Comparison of ENCODE assay signal across 24 mouse cellular contexts in the genomic region with DNA sequence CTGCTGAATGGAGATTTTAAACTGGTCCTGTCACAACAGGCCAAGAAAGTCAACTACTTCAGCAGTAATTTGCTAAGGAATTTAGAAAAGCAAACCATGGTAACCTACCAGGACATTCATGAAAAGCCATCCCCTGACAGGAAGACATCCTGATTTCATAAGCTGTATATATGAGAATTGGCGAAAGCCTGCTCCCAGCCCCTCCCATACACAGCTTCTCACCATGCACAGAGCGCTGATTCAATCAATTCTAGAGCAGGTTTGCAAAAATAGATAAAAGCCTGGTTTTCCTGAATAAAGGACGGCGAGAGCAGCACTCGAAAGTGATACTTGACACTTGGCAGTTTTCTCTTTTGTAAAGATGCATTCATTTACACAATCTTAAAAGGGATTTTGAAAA. TPM values are rescaled to one million over a fixed set of nuclear protein-coding genes. Genes with fewer than 3 reads are reported as not detected.
DNase-seq lines count a peak whose midpoint lies in the region; ATAC-seq and TF ChIP-seq lines count a peak whose summit lies in the region.
"Had no signal": no experiment of that assay in that cellular context is flagged by ENCODE, and none has a peak within 500 bp of the region (broad histone marks: within the 10 kb centered on the region; RNA-seq: fewer than 3 reads in every experiment).

No protein-coding gene starts in this region.

- no peaks in the 10 kb centered on the region for H3K27me3 ChIP-seq in forebrain, embryonic 14.5 days (replicated peaks; ENCODE audit: control insufficient read depth, insufficient read depth, low read length)
- no peaks in the 10 kb centered on the region for H3K27me3 ChIP-seq in forebrain, embryonic 11.5 days (ENCODE audit: control insufficient read depth, insufficient read depth, low read length)
- H3K27me3 ChIP-seq: CH12.LX; embryonic facial prominence, embryonic 15.5 days; heart, embryonic 13.5 days; hindbrain, embryonic 12.5 days; Patski had no signal

- no peaks in the 10 kb centered on the region for H3K4me1 ChIP-seq in forebrain, embryonic 14.5 days (ENCODE audit: control insufficient read depth, insufficient read depth, low read length)
- no peaks in the 10 kb centered on the region for H3K4me1 ChIP-seq in forebrain, embryonic 11.5 days (replicated peaks; ENCODE audit: control insufficient read depth, insufficient read depth, low read length)
- H3K4me1 ChIP-seq: embryonic facial prominence, embryonic 15.5 days; heart, embryonic 13.5 days; hindbrain, embryonic 12.5 days had no signal

- WGBS in forebrain, embryonic 14.5 days: 39% methylated on average over 5 of the region's 5 CpGs
- 58% methylated on average over 5 of the region's 5 CpGs for WGBS in forebrain, embryonic 11.5 days

- TF ChIP-seq CTCF in layer of hippocampus, adult 2 months (conservative IDR thresholded peaks at IDR 0.05): no peak
- TF ChIP-seq CTCF in brain, embryonic 14.5 days (IDR thresholded peaks at IDR 0.05; ENCODE audit: borderline replicate concordance, extremely low read depth, insufficient read depth, insufficient read length): no peak

- no peak overlapping the region for H3K4me2 ChIP-seq in forebrain, embryonic 14.5 days (ENCODE audit: low read length)
- no peak overlapping the region for H3K4me2 ChIP-seq in forebrain, embryonic 11.5 days (ENCODE audit: low read depth, low read length, severe bottlenecking)
- H3K4me2 ChIP-seq: embryonic facial prominence, embryonic 15.5 days; heart, embryonic 13.5 days; hindbrain, embryonic 12.5 days had no signal

- no peak overlapping the region for H3K4me3 ChIP-seq in forebrain, embryonic 14.5 days (ENCODE audit: low read depth, low read length)
- H3K4me3 ChIP-seq in forebrain, embryonic 11.5 days (ENCODE audit: low read depth, low read length): no peak overlapping the region
- H3K4me3 ChIP-seq in layer of hippocampus, adult 2 months: no peak overlapping the region
- H3K4me3 ChIP-seq: embryonic facial prominence, embryonic 15.5 days; erythroblast, embryonic 14.5 days; heart, embryonic 13.5 days; hindbrain, embryonic 12.5 days had no signal

- no peak overlapping the region for H3K27ac ChIP-seq in forebrain, embryonic 14.5 days (ENCODE audit: low read depth, low read length)
- no peak overlapping the region for H3K27ac ChIP-seq in forebrain, embryonic 11.5 days (ENCODE audit: low read depth, low read length)
- peak overlapping the region; percentile 18; the same call in 1 of the 2 replicates for H3K27ac ChIP-seq in layer of hippocampus, adult 2 months
- H3K27ac ChIP-seq: embryonic facial prominence, embryonic 15.5 days; heart, embryonic 13.5 days; hindbrain, embryonic 12.5 days had no signal

- no peak for TF ChIP-seq POLR2A in brain, embryonic 14.5 days (IDR thresholded peaks at IDR 0.05; ENCODE audit: borderline replicate concordance, extremely low read depth, insufficient read depth, insufficient read length, poor library complexity, severe bottlenecking)

- no peaks in the 10 kb centered on the region for H3K36me3 ChIP-seq in forebrain, embryonic 14.5 days (ENCODE audit: control insufficient read depth, insufficient read depth, low read length)
- H3K36me3 ChIP-seq in forebrain, embryonic 11.5 days (ENCODE audit: control insufficient read depth, insufficient read depth, low read length): no peaks in the 10 kb centered on the region
- H3K36me3 ChIP-seq: embryonic facial prominence, embryonic 15.5 days; heart, embryonic 13.5 days; hindbrain, embryonic 12.5 days had no signal

- no peak for ATAC-seq in forebrain, embryonic 14.5 days
- ATAC-seq in forebrain, embryonic 11.5 days (replicated peaks; ENCODE audit: low FRiP score): no peak
- ATAC-seq: hindbrain, embryonic 16.5 days; Patski had no signal

- no peaks in the 10 kb centered on the region for H3K9me3 ChIP-seq in forebrain, embryonic 14.5 days (replicated peaks; ENCODE audit: control insufficient read depth, low read length)
- H3K9me3 ChIP-seq in forebrain, embryonic 11.5 days (ENCODE audit: control insufficient read depth, low read length): no peaks in the 10 kb centered on the region
- H3K9me3 ChIP-seq: embryonic facial prominence, embryonic 15.5 days; heart, embryonic 13.5 days; hindbrain, embryonic 12.5 days had no signal

- peak; percentile 23 for DNase-seq in forebrain, embryonic 14.5 days (ENCODE audit: low spot score)
- no peak for DNase-seq in forebrain, embryonic 11.5 days (ENCODE audit: low spot score)
- no peak for DNase-seq in layer of hippocampus, adult 2 months (ENCODE audit: low spot score in 2 of 2)
- DNase-seq in layer of hippocampus, postnatal 36 days: no peak
- peak; percentile 4 for DNase-seq in R1 (ENCODE audit: low read depth, low spot score)
- peak; percentile 47 for DNase-seq in brain, embryonic 14.5 days (ENCODE audit: low read depth)
- no peak for DNase-seq in cerebellum, adult 9-11 months
- no peak for DNase-seq in gastrocnemius, postnatal 36 days
- DNase-seq: adrenal gland, adult 2 months; adrenal gland, postnatal 25 days; cerebellum, adult 11-12 months; cerebellum, adult 9-10 months; cerebellum, postnatal 36 days; gastrocnemius, postnatal 14 days; heart, adult 11 months; heart, postnatal 36 days; kidney, adult 11 months had no signal

- intact Hi-C loops in gastrocnemius, postnatal 36 days (cut with DNase I): no loop called here

- H3K9ac ChIP-seq in forebrain, embryonic 14.5 days (ENCODE audit: low read length): no peak overlapping the region
- no peak overlapping the region for H3K9ac ChIP-seq in forebrain, embryonic 11.5 days (ENCODE audit: low read length)
- H3K9ac ChIP-seq: embryonic facial prominence, embryonic 15.5 days; heart, embryonic 13.5 days; hindbrain, embryonic 12.5 days had no signal

RNA-seq across cellular contexts. Expression of a gene that starts 40.6 kb away (rescaled TPM):
- 2.3 and 5.0 TPM in 2 replicates for polyA plus RNA-seq in forebrain, embryonic 14.5 days (2014; fragmentation: Nextera tagmentation; extraction: Ambion mirVana)
- 0.91 and 1.4 TPM in 2 replicates for polyA plus RNA-seq in forebrain, embryonic 11.5 days (2014; fragmentation: Nextera tagmentation; extraction: Ambion mirVana)
- 10 to 100 TPM; 76.9 to 86.6 TPM for total RNA-seq in layer of hippocampus, adult 2 months (2021)
- 10 to 100 TPM; 70.0 to 81.5 TPM for total RNA-seq in layer of hippocampus, postnatal 36 days (2021)
- polyA plus RNA-seq in brain, embryonic 14.5 days (2012; rRNA removed): 12.1 and 12.4 TPM in 2 replicates
- total RNA-seq in gastrocnemius, postnatal 36 days (2021): under 1 TPM; 0.37 to 0.64 TPM
- polyA plus RNA-seq: erythroblast, embryonic 14.5 days had no signal

Comparison
In these comparisons a context has a peak if more than half of its experiments do, and no peak if none do; other contexts are left out.
1. DNase-seq: peak in forebrain, embryonic 14.5 days (single experiment), R1 (single experiment) and brain, embryonic 14.5 days (single experiment); none in forebrain, embryonic 11.5 days (single experiment), layer of hippocampus, adult 2 months (0 of 2), layer of hippocampus, postnatal 36 days (0 of 2), cerebellum, adult 9-11 months (single experiment) and gastrocnemius, postnatal 36 days (0 of 2).
2. RNA of a gene that starts 40.6 kb away (total RNA-seq): 76.9 to 86.6 TPM in layer of hippocampus, adult 2 months and 70.0 to 81.5 TPM in layer of hippocampus, postnatal 36 days; 0.37 to 0.64 TPM in gastrocnemius, postnatal 36 days; every median in the first group is over 10 times any median in the second.